Mouse (Mus musculus) neural tube, embryonic 15.5 days (tissue): ENCODE measurements around the gene Hltf. TPM values are rescaled to one million over a fixed set of nuclear protein-coding genes. Genes with fewer than 3 reads are reported as not detected.

Source experiments
- ATAC-seq: fragments of 200-750 bp; cut with Nextera tagmentation; 2 replicates; pipeline ENCODE4 v1.8.0; 2017; ENCODE audit warnings: mild to moderate bottlenecking, moderate TSS enrichment, moderate library complexity; ENCODE audit not compliant: low FRiP score
- H3K27ac ChIP-seq: fragments of 300-500 bp; sonication (generic); replicated peaks from 2 replicates; pipeline ENCODE4 v1.5.1; 2015; ENCODE audit warnings: mild to moderate bottlenecking, inconsistent platforms
- H3K27me3 ChIP-seq: fragments of 300-500 bp; sonication (generic); replicated peaks from 2 replicates; pipeline ENCODE4 v1.6.1; 2015; ENCODE audit warnings: inconsistent platforms
- H3K36me3 ChIP-seq: fragments of 300-500 bp; sonication (generic); 2 replicates; pipeline ENCODE4 v1.6.1; 2015; ENCODE audit warnings: inconsistent platforms
- H3K4me1 ChIP-seq: fragments of 300-500 bp; sonication (generic); 2 replicates; pipeline ENCODE4 v1.6.1; 2015; ENCODE audit warnings: inconsistent platforms
- H3K4me2 ChIP-seq: fragments of 300-500 bp; sonication (generic); 2 replicates; pipeline ENCODE4 v1.6.1; 2015; ENCODE audit warnings: inconsistent platforms, mild to moderate bottlenecking, moderate library complexity
- H3K4me3 ChIP-seq: fragments of 300-500 bp; sonication (generic); replicated peaks from 2 replicates; pipeline ENCODE4 v1.5.1; 2015; ENCODE audit warnings: mild to moderate bottlenecking, inconsistent platforms
- H3K9ac ChIP-seq: fragments of 300-500 bp; sonication (generic); replicated peaks from 2 replicates; pipeline ENCODE4 v1.6.1; 2015; ENCODE audit warnings: mild to moderate bottlenecking, inconsistent platforms
- H3K9me3 ChIP-seq: fragments of 300-500 bp; sonication (generic); replicated peaks from 2 replicates; pipeline ENCODE4 v1.6.1; 2016; ENCODE audit warnings: inconsistent platforms
- WGBS: fragments of 180-500 bp; shearing (Covaris S2); methylation state at CpG from one replicate; pipeline ENCODE4 v1.1.7; 2015; ENCODE audit warnings: mixed read lengths; 5-methylcytosine and 5-hydroxymethylcytosine counted together
- polyA plus RNA-seq: library from polyadenylated mRNA; unstranded; fragments of >200 nt; fragmentation: Nextera tagmentation; extraction: Ambion mirVana; gene quantifications from 2 replicates; pipeline ENCODE4 v1.2.1, GENCODE M21; 2015

The Hltf gene
- polyA plus RNA-seq, 1 experiment from 2014 or later, result 11.1 TPM

DNA sequence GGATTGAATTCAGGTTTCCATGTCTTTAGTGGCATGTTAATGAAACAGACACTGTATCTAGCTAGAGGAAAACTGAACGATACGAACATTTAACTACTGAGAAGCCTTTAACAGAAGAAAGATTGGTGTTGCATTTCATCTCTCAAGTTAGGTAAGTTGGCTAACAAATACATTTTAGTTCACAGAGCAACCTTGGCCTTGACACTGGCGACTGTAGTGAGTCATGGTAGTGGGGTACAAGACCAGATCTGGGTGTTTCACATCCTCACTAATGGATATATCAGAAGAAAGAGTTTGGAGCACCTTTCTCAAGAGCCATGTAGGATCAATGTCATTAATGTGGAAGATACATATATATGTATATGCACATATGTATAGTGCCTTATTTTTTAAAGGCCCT is 94.0 kb downstream of the Hltf start:
- H3K9ac ChIP-seq, result no peak overlapping the region
- H3K4me2 ChIP-seq, result no peak overlapping the region
- no peaks in the 10 kb centered on the region for H3K9me3 ChIP-seq
- 95% methylated on average over 3 of the region's 3 CpGs for WGBS
- peaks cover 9% of the 10 kb centered on the region; the same call in 1 of the 2 replicates for H3K36me3 ChIP-seq
- no peak overlapping the region for H3K27ac ChIP-seq
- no peak for ATAC-seq
- no peaks in the 10 kb centered on the region; the same call in 1 of the 2 replicates for H3K27me3 ChIP-seq
- H3K4me1 ChIP-seq, result peaks cover 13% of the 10 kb centered on the region
- H3K4me3 ChIP-seq, result no peak overlapping the region

DNA sequence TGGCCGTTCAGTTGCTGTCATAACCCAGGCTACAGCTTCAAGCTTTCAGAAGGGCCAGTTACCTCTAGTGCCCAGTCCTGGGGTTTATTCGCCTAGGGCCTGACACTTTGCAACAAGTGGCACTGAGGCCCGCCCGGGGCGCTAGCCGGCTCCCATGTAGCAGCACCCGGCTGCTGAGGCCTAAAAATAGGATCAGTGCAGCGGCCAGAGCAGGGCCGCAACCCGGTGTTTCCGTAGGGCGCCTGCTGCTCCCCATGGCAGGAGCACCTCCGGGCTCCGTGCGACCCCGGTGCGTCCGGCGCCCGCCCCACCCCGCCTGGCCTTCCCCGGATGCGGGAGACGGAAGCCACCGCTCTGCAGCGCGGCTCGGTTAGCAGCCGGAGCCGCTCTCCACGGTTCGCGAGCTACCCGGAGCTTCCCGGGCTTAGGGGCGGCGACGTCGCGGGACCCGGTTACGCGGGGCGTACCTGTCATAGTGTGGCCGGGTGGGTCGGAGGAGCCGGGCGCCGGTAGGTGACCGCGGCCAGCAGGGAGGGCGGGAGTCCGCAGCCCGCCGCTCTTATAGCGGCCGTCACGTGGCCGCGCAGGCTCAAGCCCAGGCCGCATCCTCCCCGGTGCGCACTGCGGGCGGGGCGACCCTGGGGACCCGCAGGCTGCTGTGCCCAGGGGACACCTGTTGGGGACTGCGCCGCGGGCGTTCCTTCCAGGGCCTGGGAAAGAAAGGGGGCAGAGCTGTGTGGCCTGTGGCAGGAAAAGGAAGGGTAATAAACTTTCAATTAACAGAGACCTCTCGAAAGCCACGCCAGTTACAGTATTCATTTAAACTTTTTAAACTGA is 97.1 kb downstream of the Hltf start, which contains the start of gene Gyg:
Gene Gyg, minus strand, starts transcription at position 787 of the 837 bp plus-strand sequence.
- H3K9me3 ChIP-seq, result no peaks in the 10 kb centered on the region
- peak within 1 kb of the TSS; percentile 67 for H3K9ac ChIP-seq
- peak within 1 kb of the TSS; percentile 53 for H3K4me3 ChIP-seq
- peak within 1 kb of the TSS; percentile 96 for H3K4me2 ChIP-seq
- 0 out of 2 replicates have a peak within 1 kb of the TSS, but pooled peaks have one; percentile 20 for H3K27ac ChIP-seq
- ATAC-seq, result peak; percentile 96
- peaks cover 13% of the 10 kb centered on the region for H3K4me1 ChIP-seq
- under 1% methylated on average over 68 of the region's 73 CpGs for WGBS
- no peaks in the 10 kb centered on the region; the same call in 1 of the 2 replicates for H3K36me3 ChIP-seq
- H3K27me3 ChIP-seq, result no peaks in the 10 kb centered on the region; the same call in 1 of the 2 replicates

- H3K4me1 ChIP-seq, result peaks cover 13% of the 10 kb centered on the region
- no peaks in the 10 kb centered on the region; the same call in 1 of the 2 replicates for H3K36me3 ChIP-seq
- H3K27me3 ChIP-seq, result no peaks in the 10 kb centered on the region; the same call in 1 of the 2 replicates
- H3K9ac ChIP-seq, result no peak overlapping the region
- 87% methylated on average over 6 of the region's 6 CpGs for WGBS
- peak overlapping the region; percentile 96 for H3K4me2 ChIP-seq
- H3K9me3 ChIP-seq, result no peaks in the 10 kb centered on the region
- no peak overlapping the region for H3K27ac ChIP-seq
- H3K4me3 ChIP-seq, result peak overlapping the region; percentile 53
- no peak for ATAC-seq
These were observed 97.9 kb downstream of the Hltf start for GRCm38 (mm10) chr3:20155476-20155875.

GRCm38 (mm10) chr3:20167487-20167886 is 109.9 kb downstream of the Hltf start:
- no peak overlapping the region for H3K4me3 ChIP-seq
- no peak for ATAC-seq
- no peaks in the 10 kb centered on the region for H3K36me3 ChIP-seq
- 83% methylated on average over 1 of the region's 1 CpGs for WGBS
- H3K4me1 ChIP-seq, result no peaks in the 10 kb centered on the region
- no peak overlapping the region for H3K9ac ChIP-seq
- H3K27me3 ChIP-seq, result no peaks in the 10 kb centered on the region
- no peak overlapping the region for H3K27ac ChIP-seq
- H3K9me3 ChIP-seq, result no peaks in the 10 kb centered on the region
- H3K4me2 ChIP-seq, result no peak overlapping the region

Other genes with a start within 250 kb of the Hltf start
- gene Cp, start 100.8 kb upstream of the Hltf start, polyA plus RNA-seq, result 9.6 and 10.3 TPM in 2 replicates
- 11.1 and 12.1 TPM in 2 replicates for gene Hps3, start 22.5 kb upstream of the Hltf start, polyA plus RNA-seq
- gene Gyg, start 97.5 kb downstream of the Hltf start, polyA plus RNA-seq, result 80.6 and 84.9 TPM in 2 replicates
- gene Cpa3, start 184.4 kb downstream of the Hltf start, polyA plus RNA-seq, result 2.7 and 12.2 TPM in 2 replicates
- gene Cpb1, start 217.9 kb downstream of the Hltf start, polyA plus RNA-seq, result 0.49 and 0.84 TPM in 2 replicates